In genomic region chr15:94652843-94653206, GRCm38 (mm10) we compare ENCODE assay signal across 18 mouse cellular contexts. TPM values are rescaled to one million over a fixed set of nuclear protein-coding genes. Genes with fewer than 3 reads are reported as not detected.
DNase-seq lines count a peak whose midpoint lies in the region; ATAC-seq and TF ChIP-seq lines count a peak whose summit lies in the region.
"Had no signal": no experiment of that assay in that cellular context is flagged by ENCODE, and none has a peak within 500 bp of the region (broad histone marks: within the 10 kb centered on the region; RNA-seq: fewer than 3 reads in every experiment).

No protein-coding gene starts in this region.

- DNase-seq in forebrain, embryonic 11.5 days (ENCODE audit: low spot score), result no peak
- DNase-seq in hindbrain, postnatal 0 days (ENCODE audit: low spot score), result no peak
- DNase-seq in midbrain, embryonic 11.5 days (ENCODE audit: low spot score, missing footprints), result peak; percentile 86
- no peak for DNase-seq in midbrain, postnatal 0 days (ENCODE audit: low spot score)
- no peak for DNase-seq in thymus, postnatal 36 days
- DNase-seq: adrenal gland, adult 2 months; adrenal gland, postnatal 25 days; cerebellum, adult 2 months; gastrocnemius, postnatal 36 days; heart, adult 2 months had no signal

- peak; percentile 11; the same call in 1 of the 2 replicates for ATAC-seq in forebrain, embryonic 16.5 days
- no peak for ATAC-seq in forebrain, embryonic 11.5 days (replicated peaks; ENCODE audit: low FRiP score)
- no peak for ATAC-seq in hindbrain, postnatal 0 days
- ATAC-seq in hindbrain, embryonic 16.5 days, result no peak
- ATAC-seq in midbrain, embryonic 11.5 days (ENCODE audit: low FRiP score), result no peak
- no peak for ATAC-seq in midbrain, postnatal 0 days (ENCODE audit: low FRiP score)
- ATAC-seq in stomach, embryonic 16.5 days (ENCODE audit: insufficient read depth, low FRiP score), result no peak
- ATAC-seq: intestine, embryonic 15.5 days had no signal

- TF ChIP-seq CTCF in hindbrain, postnatal 0 days (IDR thresholded peaks at IDR 0.05; ENCODE audit: low read depth), result no peak
- TF ChIP-seq CTCF in midbrain, postnatal 0 days (IDR thresholded peaks at IDR 0.05), result no peak

- H3K36me3 ChIP-seq in forebrain, embryonic 16.5 days (ENCODE audit: control insufficient read depth, insufficient read depth), result no peaks in the 10 kb centered on the region
- no peaks in the 10 kb centered on the region for H3K36me3 ChIP-seq in forebrain, embryonic 11.5 days (ENCODE audit: control insufficient read depth, insufficient read depth, low read length)
- no peaks in the 10 kb centered on the region for H3K36me3 ChIP-seq in hindbrain, postnatal 0 days (ENCODE audit: insufficient read depth, low read length)
- no peaks in the 10 kb centered on the region for H3K36me3 ChIP-seq in hindbrain, embryonic 16.5 days (ENCODE audit: control insufficient read depth, insufficient read depth, low read length)
- H3K36me3 ChIP-seq in midbrain, embryonic 11.5 days (ENCODE audit: control insufficient read depth, insufficient read depth, low read length), result no peaks in the 10 kb centered on the region
- H3K36me3 ChIP-seq in midbrain, postnatal 0 days (ENCODE audit: insufficient read depth, low read length), result no peaks in the 10 kb centered on the region
- H3K36me3 ChIP-seq in stomach, embryonic 16.5 days (ENCODE audit: control insufficient read depth, insufficient read depth, low read length), result no peaks in the 10 kb centered on the region
- H3K36me3 ChIP-seq: embryonic facial prominence, embryonic 15.5 days; heart, embryonic 15.5 days; intestine, embryonic 15.5 days had no signal

- no peak overlapping the region for H3K4me3 ChIP-seq in forebrain, embryonic 16.5 days (replicated peaks; ENCODE audit: low read length)
- no peak overlapping the region for H3K4me3 ChIP-seq in forebrain, embryonic 11.5 days (ENCODE audit: low read depth, low read length)
- H3K4me3 ChIP-seq in hindbrain, postnatal 0 days (ENCODE audit: low read length), result no peak overlapping the region
- H3K4me3 ChIP-seq in hindbrain, embryonic 16.5 days (ENCODE audit: low read length), result no peak overlapping the region
- no peak overlapping the region for H3K4me3 ChIP-seq in midbrain, embryonic 11.5 days (ENCODE audit: low read depth, low read length)
- no peak overlapping the region for H3K4me3 ChIP-seq in midbrain, postnatal 0 days (ENCODE audit: low read depth, low read length)
- H3K4me3 ChIP-seq in stomach, embryonic 16.5 days (replicated peaks; ENCODE audit: low read length), result no peak overlapping the region
- H3K4me3 ChIP-seq: embryonic facial prominence, embryonic 15.5 days; erythroblast, embryonic 14.5 days; heart, adult 2 months; heart, embryonic 15.5 days; intestine, embryonic 15.5 days had no signal

- H3K27me3 ChIP-seq in forebrain, embryonic 16.5 days (replicated peaks; ENCODE audit: control insufficient read depth, insufficient read depth, low read length), result peaks cover 9% of the 10 kb centered on the region
- H3K27me3 ChIP-seq in forebrain, embryonic 11.5 days (ENCODE audit: control insufficient read depth, insufficient read depth, low read length), result no peaks in the 10 kb centered on the region; the same call in 1 of the 2 replicates
- H3K27me3 ChIP-seq in hindbrain, postnatal 0 days (ENCODE audit: insufficient read depth, low read length), result no peaks in the 10 kb centered on the region; the same call in 1 of the 2 replicates
- no peaks in the 10 kb centered on the region for H3K27me3 ChIP-seq in hindbrain, embryonic 16.5 days (replicated peaks; ENCODE audit: control insufficient read depth, insufficient read depth, low read length)
- H3K27me3 ChIP-seq in midbrain, embryonic 11.5 days (ENCODE audit: control insufficient read depth, insufficient read depth, low read length), result no peaks in the 10 kb centered on the region
- no peaks in the 10 kb centered on the region for H3K27me3 ChIP-seq in midbrain, postnatal 0 days (ENCODE audit: insufficient read depth, low read length)
- H3K27me3 ChIP-seq in stomach, embryonic 16.5 days (ENCODE audit: control insufficient read depth, insufficient read depth, low read length), result no peaks in the 10 kb centered on the region
- H3K27me3 ChIP-seq: embryonic facial prominence, embryonic 15.5 days; heart, embryonic 15.5 days; intestine, embryonic 15.5 days had no signal

- peak overlapping the region; percentile 7; the same call in 1 of the 2 replicates for H3K27ac ChIP-seq in forebrain, embryonic 16.5 days (ENCODE audit: low read length)
- no peak overlapping the region for H3K27ac ChIP-seq in forebrain, embryonic 11.5 days (ENCODE audit: low read depth, low read length)
- H3K27ac ChIP-seq in hindbrain, postnatal 0 days, result peak overlapping the region; percentile 12; the same call in 1 of the 2 replicates
- H3K27ac ChIP-seq in hindbrain, embryonic 16.5 days (ENCODE audit: low read depth, low read length), result no peak overlapping the region
- H3K27ac ChIP-seq in midbrain, embryonic 11.5 days (ENCODE audit: low read depth, low read length), result no peak overlapping the region
- H3K27ac ChIP-seq in midbrain, postnatal 0 days (ENCODE audit: low read depth, low read length), result no peak overlapping the region
- peak overlapping the region; percentile 20 for H3K27ac ChIP-seq in stomach, embryonic 16.5 days (ENCODE audit: low read length)
- H3K27ac ChIP-seq: embryonic facial prominence, embryonic 15.5 days; heart, adult 2 months; heart, embryonic 15.5 days; intestine, embryonic 15.5 days had no signal

- 46% methylated on average over 3 of the region's 3 CpGs for WGBS in forebrain, embryonic 16.5 days
- WGBS in forebrain, embryonic 11.5 days, result 66% methylated on average over 3 of the region's 3 CpGs
- 54% methylated on average over 3 of the region's 3 CpGs for WGBS in hindbrain, postnatal 0 days
- 59% methylated on average over 3 of the region's 3 CpGs for WGBS in hindbrain, embryonic 16.5 days
- WGBS in midbrain, embryonic 11.5 days, result 51% methylated on average over 3 of the region's 3 CpGs
- 61% methylated on average over 3 of the region's 3 CpGs for WGBS in midbrain, postnatal 0 days
- 62% methylated on average over 3 of the region's 3 CpGs for WGBS in stomach, embryonic 16.5 days

- H3K9ac ChIP-seq in forebrain, embryonic 16.5 days (replicated peaks; ENCODE audit: low read depth, low read length), result no peak overlapping the region
- no peak overlapping the region for H3K9ac ChIP-seq in forebrain, embryonic 11.5 days (ENCODE audit: low read length)
- no peak overlapping the region for H3K9ac ChIP-seq in hindbrain, postnatal 0 days (replicated peaks; ENCODE audit: low read length)
- no peak overlapping the region for H3K9ac ChIP-seq in hindbrain, embryonic 16.5 days (ENCODE audit: low read depth, low read length)
- no peak overlapping the region for H3K9ac ChIP-seq in midbrain, embryonic 11.5 days (ENCODE audit: low read length)
- no peak overlapping the region for H3K9ac ChIP-seq in midbrain, postnatal 0 days (replicated peaks; ENCODE audit: low read length, poor library complexity, severe bottlenecking)
- H3K9ac ChIP-seq in stomach, embryonic 16.5 days (ENCODE audit: low read length), result no peak overlapping the region
- H3K9ac ChIP-seq: embryonic facial prominence, embryonic 15.5 days; heart, embryonic 15.5 days; intestine, embryonic 15.5 days had no signal

- no peak overlapping the region for H3K4me2 ChIP-seq in forebrain, embryonic 16.5 days (ENCODE audit: low read length)
- no peak overlapping the region for H3K4me2 ChIP-seq in forebrain, embryonic 11.5 days (ENCODE audit: low read depth, low read length, severe bottlenecking)
- H3K4me2 ChIP-seq in hindbrain, postnatal 0 days (ENCODE audit: low read depth, low read length), result no peak overlapping the region
- no peak overlapping the region for H3K4me2 ChIP-seq in hindbrain, embryonic 16.5 days (ENCODE audit: low read length)
- H3K4me2 ChIP-seq in midbrain, embryonic 11.5 days, result no peak overlapping the region
- no peak overlapping the region for H3K4me2 ChIP-seq in midbrain, postnatal 0 days (ENCODE audit: low read depth, low read length, poor library complexity, severe bottlenecking)
- H3K4me2 ChIP-seq in stomach, embryonic 16.5 days (ENCODE audit: low read depth, low read length), result no peak overlapping the region
- H3K4me2 ChIP-seq: embryonic facial prominence, embryonic 15.5 days; heart, embryonic 11.5 days; heart, embryonic 15.5 days; intestine, embryonic 15.5 days had no signal

- no peaks in the 10 kb centered on the region for H3K9me3 ChIP-seq in forebrain, embryonic 16.5 days (ENCODE audit: control insufficient read depth, low read length)
- H3K9me3 ChIP-seq in forebrain, embryonic 11.5 days (ENCODE audit: control insufficient read depth, low read length), result no peaks in the 10 kb centered on the region
- no peaks in the 10 kb centered on the region for H3K9me3 ChIP-seq in hindbrain, postnatal 0 days (ENCODE audit: low read length)
- H3K9me3 ChIP-seq in hindbrain, embryonic 16.5 days (ENCODE audit: control insufficient read depth, low read length), result no peaks in the 10 kb centered on the region
- no peaks in the 10 kb centered on the region for H3K9me3 ChIP-seq in midbrain, embryonic 11.5 days (ENCODE audit: control insufficient read depth, low read length)
- no peaks in the 10 kb centered on the region for H3K9me3 ChIP-seq in midbrain, postnatal 0 days (ENCODE audit: low read length)
- no peaks in the 10 kb centered on the region for H3K9me3 ChIP-seq in stomach, embryonic 16.5 days (replicated peaks; ENCODE audit: control insufficient read depth, low read length)
- H3K9me3 ChIP-seq: embryonic facial prominence, embryonic 15.5 days; heart, embryonic 15.5 days; intestine, embryonic 15.5 days had no signal

- H3K4me1 ChIP-seq in forebrain, embryonic 16.5 days (replicated peaks; ENCODE audit: control insufficient read depth, insufficient read depth, low read length), result peaks cover 34% of the 10 kb centered on the region
- H3K4me1 ChIP-seq in forebrain, embryonic 11.5 days (replicated peaks; ENCODE audit: control insufficient read depth, insufficient read depth, low read length), result no peaks in the 10 kb centered on the region
- H3K4me1 ChIP-seq in hindbrain, postnatal 0 days (ENCODE audit: insufficient read depth, low read length), result peaks cover 17% of the 10 kb centered on the region
- H3K4me1 ChIP-seq in hindbrain, embryonic 16.5 days (ENCODE audit: control insufficient read depth, insufficient read depth, low read depth, low read length), result peaks cover 15% of the 10 kb centered on the region
- H3K4me1 ChIP-seq in midbrain, embryonic 11.5 days (ENCODE audit: control insufficient read depth, insufficient read depth, low read length), result peaks cover 10% of the 10 kb centered on the region
- peaks cover 4% of the 10 kb centered on the region; the same call in 1 of the 2 replicates for H3K4me1 ChIP-seq in midbrain, postnatal 0 days (ENCODE audit: insufficient read depth, low read length)
- peaks cover 7% of the 10 kb centered on the region; the same call in 1 of the 2 replicates for H3K4me1 ChIP-seq in stomach, embryonic 16.5 days (ENCODE audit: control insufficient read depth, insufficient read depth, low read length)

RNA-seq across cellular contexts. Expression of gene Tmem117, which starts 23.8 kb away (rescaled TPM):
- polyA plus RNA-seq in forebrain, embryonic 16.5 days (2015; fragmentation: Nextera tagmentation; extraction: Ambion mirVana), result 4.1 and 5.4 TPM in 2 replicates
- 0.67 and 0.84 TPM in 2 replicates for polyA plus RNA-seq in forebrain, embryonic 11.5 days (2014; fragmentation: Nextera tagmentation; extraction: Ambion mirVana)
- 17.4 and 19.9 TPM in 2 replicates for total RNA-seq in hindbrain, postnatal 0 days (2014; rRNA removed)
- 21.6 and 22.3 TPM in 2 replicates for polyA plus RNA-seq in hindbrain, postnatal 0 days (2015; fragmentation: Nextera tagmentation; extraction: Ambion mirVana)
- polyA plus RNA-seq in hindbrain, embryonic 16.5 days (2015; fragmentation: Nextera tagmentation; extraction: Ambion mirVana), result 13.9 and 16.2 TPM in 2 replicates
- 1.5 and 1.7 TPM in 2 replicates for polyA plus RNA-seq in midbrain, embryonic 11.5 days (2014; fragmentation: Nextera tagmentation; extraction: Ambion mirVana)
- 19.1 and 26.4 TPM in 2 replicates for total RNA-seq in midbrain, postnatal 0 days (2014; rRNA removed)
- polyA plus RNA-seq in midbrain, postnatal 0 days (2015; fragmentation: Nextera tagmentation; extraction: Ambion mirVana), result 19.9 and 20.4 TPM in 2 replicates
- polyA plus RNA-seq in stomach, embryonic 16.5 days (2015; fragmentation: Nextera tagmentation; extraction: Ambion mirVana), result 3.8 and 4.6 TPM in 2 replicates
- polyA plus RNA-seq: erythroblast, embryonic 14.5 days had no signal

Comparison
In these comparisons a context has a peak if more than half of its experiments do, and no peak if none do; other contexts are left out.
1. H3K27ac ChIP-seq: peak in forebrain, embryonic 16.5 days (single experiment), hindbrain, postnatal 0 days (single experiment) and stomach, embryonic 16.5 days (single experiment); none in forebrain, embryonic 11.5 days (single experiment), hindbrain, embryonic 16.5 days (single experiment), midbrain, embryonic 11.5 days (single experiment) and midbrain, postnatal 0 days (single experiment).